Mouse (Mus musculus) liver, embryonic 13.5 days (tissue): ENCODE data around the gene Slc22a4. TPM values are rescaled to one million over a fixed set of nuclear protein-coding genes. Genes with fewer than 3 reads are reported as not detected.
"Not testable (repeated sequence)": the region's sequence is repeated elsewhere in the genome, so short reads cannot be mapped to it uniquely, and the experiment has no call there.

Experiments used
- ATAC-seq: fragments of 200-750 bp; cut with Nextera tagmentation; 2 replicates; pipeline ENCODE4 v1.8.0; 2017; ENCODE audit warnings: low read depth, mild to moderate bottlenecking, moderate number of reproducible peaks, moderate library complexity
- DNase-seq: peaks from one replicate; pipeline ENCODE4 v3.0.0; 2022
- H3K27ac ChIP-seq: fragments of 300-500 bp; sonication (generic); 2 replicates; pipeline ENCODE4 v1.5.1; 2015; ENCODE audit warnings: moderate library complexity, mild to moderate bottlenecking, inconsistent platforms
- H3K27me3 ChIP-seq: fragments of 300-500 bp; sonication (generic); 2 replicates; pipeline ENCODE4 v1.6.1; 2015; ENCODE audit warnings: mild to moderate bottlenecking, inconsistent platforms
- H3K36me3 ChIP-seq: fragments of 300-500 bp; sonication (generic); 2 replicates; pipeline ENCODE4 v1.6.1; 2015; ENCODE audit warnings: mild to moderate bottlenecking, inconsistent platforms
- H3K4me1 ChIP-seq: fragments of 300-500 bp; sonication (generic); replicated peaks from 2 replicates; pipeline ENCODE4 v1.6.1; 2015; ENCODE audit warnings: inconsistent platforms
- H3K4me2 ChIP-seq: fragments of 300-500 bp; sonication (generic); 2 replicates; pipeline ENCODE4 v1.6.1; 2015; ENCODE audit warnings: inconsistent platforms, mild to moderate bottlenecking, moderate library complexity
- H3K4me3 ChIP-seq: fragments of 300-500 bp; sonication (generic); replicated peaks from 2 replicates; pipeline ENCODE4 v1.5.1; 2015; ENCODE audit warnings: mild to moderate bottlenecking, inconsistent platforms
- H3K9ac ChIP-seq: fragments of 300-500 bp; sonication (generic); 2 replicates; pipeline ENCODE4 v1.6.1; 2015; ENCODE audit warnings: mild to moderate bottlenecking, inconsistent platforms
- H3K9me3 ChIP-seq: fragments of 300-500 bp; sonication (generic); replicated peaks from 2 replicates; pipeline ENCODE4 v1.6.1; 2016; ENCODE audit warnings: inconsistent platforms
- WGBS: fragments of 180-500 bp; shearing (Covaris S2); methylation state at CpG from one replicate; pipeline ENCODE4 v1.1.7; 2015; ENCODE audit not compliant: insufficient replicate concordance; 5-methylcytosine and 5-hydroxymethylcytosine counted together
- polyA plus RNA-seq: library from polyadenylated mRNA; unstranded; fragments of >200 nt; fragmentation: Nextera tagmentation; extraction: Ambion mirVana; gene quantifications from 2 replicates; pipeline ENCODE4 v1.2.1, GENCODE M21; 2015

Gene Slc22a4
- polyA plus RNA-seq, 1 experiment from 2014 or later: 33.7 TPM

DNA sequence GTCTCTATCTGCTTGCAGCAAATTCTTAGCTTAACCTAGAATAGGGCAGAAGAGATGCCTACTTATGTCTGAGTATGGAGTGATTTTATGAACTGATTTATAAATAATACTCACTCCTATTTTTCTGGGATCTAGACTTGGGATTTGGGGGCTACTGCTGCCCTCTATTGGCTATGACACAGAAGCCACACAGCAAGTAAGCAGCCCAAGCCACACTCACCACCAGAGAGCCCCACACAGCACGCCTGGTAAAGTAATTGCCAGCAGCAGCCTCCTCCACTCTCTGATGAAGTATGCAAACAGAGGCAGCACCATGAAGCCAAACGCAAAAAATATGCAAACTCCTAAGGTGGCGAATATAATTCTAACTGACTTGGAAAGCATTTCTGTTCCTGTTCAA, 68.9 kb downstream of the Slc22a4 start:
- WGBS: 46% methylated on average over 3 of the region's 3 CpGs
- Histone ChIP-seq H3K4me1 (no peaks in the 10 kb centered on the region), H3K36me3 (no peaks in the 10 kb centered on the region), H3K4me2 (no peak overlapping the region), H3K27ac (no peak overlapping the region), H3K27me3 (no peaks in the 10 kb centered on the region), H3K9me3 (no peaks in the 10 kb centered on the region), H3K4me3 (no peak overlapping the region), H3K9ac (no peak overlapping the region)
- DNase-seq (no peak), ATAC-seq (no peak)

GRCm38 (mm10) chr11:53958176-53958575, 69.7 kb downstream of the Slc22a4 start:
- H3K36me3 ChIP-seq, H3K27ac ChIP-seq, H3K9me3 ChIP-seq, DNase-seq, H3K4me2 ChIP-seq, H3K4me3 ChIP-seq, H3K9ac ChIP-seq, ATAC-seq, H3K4me1 ChIP-seq, H3K27me3 ChIP-seq: not testable (repeated sequence)
- WGBS: 42% methylated on average over 4 of the region's 4 CpGs

GRCm38 (mm10) chr11:53956636-53957035, 71.3 kb downstream of the Slc22a4 start:
- DNase-seq (no peak), ATAC-seq (no peak)
- Histone ChIP-seq H3K27ac (no peak overlapping the region), H3K27me3 (no peaks in the 10 kb centered on the region), H3K4me1 (no peaks in the 10 kb centered on the region), H3K9ac (no peak overlapping the region), H3K4me2 (no peak overlapping the region), H3K36me3 (no peaks in the 10 kb centered on the region), H3K4me3 (no peak overlapping the region), H3K9me3 (no peaks in the 10 kb centered on the region)
- 52% methylated on average over 1 of the region's 1 CpGs for WGBS

DNA sequence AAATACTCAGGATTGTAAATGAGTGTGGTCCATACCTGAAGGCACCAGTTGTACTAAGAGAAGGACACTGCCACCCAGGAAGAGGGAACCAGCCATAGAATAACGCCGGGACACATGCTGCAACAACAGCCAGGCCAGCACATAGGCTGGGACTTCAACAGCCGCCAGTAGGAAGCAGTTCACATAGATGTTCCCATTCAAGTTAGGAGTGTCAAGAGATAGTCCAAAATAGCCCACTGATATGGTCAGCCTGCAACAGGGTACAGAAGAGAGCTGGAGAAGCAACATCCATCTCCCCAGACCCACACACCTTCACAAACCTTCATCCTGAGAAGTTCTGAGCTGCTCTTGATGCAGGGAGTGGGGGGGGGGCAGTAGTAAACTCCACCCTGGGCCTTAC, 73.2 kb downstream of the Slc22a4 start:
- Histone ChIP-seq H3K9me3 (no peaks in the 10 kb centered on the region), H3K36me3 (no peaks in the 10 kb centered on the region; the same call in 1 of the 2 replicates), H3K27me3 (no peaks in the 10 kb centered on the region), H3K4me2 (no peak overlapping the region), H3K4me1 (no peaks in the 10 kb centered on the region), H3K4me3 (no peak overlapping the region), H3K27ac (no peak overlapping the region), H3K9ac (no peak overlapping the region)
- 72% methylated on average over 3 of the region's 3 CpGs for WGBS
- DNase-seq (no peak), ATAC-seq (no peak)

DNA sequence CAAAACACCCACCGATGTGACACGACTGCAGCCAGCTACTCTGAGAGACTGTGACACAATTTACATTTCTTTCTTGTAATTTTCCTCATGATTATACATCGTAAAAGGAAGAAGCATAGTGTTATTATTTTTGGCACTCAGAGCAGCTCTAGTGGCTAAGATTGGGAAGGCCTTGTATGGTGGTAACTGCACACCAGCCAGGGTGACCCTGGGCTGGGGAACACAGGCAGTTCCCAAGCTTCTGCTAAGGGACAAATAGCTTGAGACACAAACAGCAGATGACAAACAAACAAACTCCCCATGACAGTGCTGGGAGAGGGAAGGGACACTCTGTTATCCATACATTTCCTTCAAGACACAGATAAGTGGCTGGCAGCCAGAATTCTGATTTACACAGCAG, 77.8 kb downstream of the Slc22a4 start:
- not testable (repeated sequence) for H3K9ac ChIP-seq, ATAC-seq, H3K36me3 ChIP-seq, DNase-seq, H3K4me3 ChIP-seq, H3K9me3 ChIP-seq, H3K27ac ChIP-seq, H3K27me3 ChIP-seq, H3K4me1 ChIP-seq, H3K4me2 ChIP-seq
- 83% methylated on average over 1 of the region's 3 CpGs for WGBS

Other genes starting within 250 kb of the Slc22a4 start
- gene Gm12216, start 168.8 kb downstream of the Slc22a4 start, polyA plus RNA-seq: 0.14 TPM in 1 of 2 replicates, not detected in the other
- 2.4 and 3.2 TPM in 2 replicates for gene Slc22a5, start 136.4 kb downstream of the Slc22a4 start, polyA plus RNA-seq
- 1.1 and 1.6 TPM in 2 replicates for gene Slc22a21, start 47.8 kb downstream of the Slc22a4 start, polyA plus RNA-seq
- 3.1 TPM in 2 replicates for gene Pdlim4, start 40.9 kb upstream of the Slc22a4 start, polyA plus RNA-seq
- gene P4ha2, start 72.0 kb upstream of the Slc22a4 start, polyA plus RNA-seq: 4.1 and 4.4 TPM in 2 replicates
- not detected in 2 replicates for gene Csf2, start 221.6 kb upstream of the Slc22a4 start, polyA plus RNA-seq
- gene Il3, start 239.2 kb upstream of the Slc22a4 start, polyA plus RNA-seq: not detected in 2 replicates